Mouse (Mus musculus): ENCODE measurements around the gene Kcnk4.

DNA sequence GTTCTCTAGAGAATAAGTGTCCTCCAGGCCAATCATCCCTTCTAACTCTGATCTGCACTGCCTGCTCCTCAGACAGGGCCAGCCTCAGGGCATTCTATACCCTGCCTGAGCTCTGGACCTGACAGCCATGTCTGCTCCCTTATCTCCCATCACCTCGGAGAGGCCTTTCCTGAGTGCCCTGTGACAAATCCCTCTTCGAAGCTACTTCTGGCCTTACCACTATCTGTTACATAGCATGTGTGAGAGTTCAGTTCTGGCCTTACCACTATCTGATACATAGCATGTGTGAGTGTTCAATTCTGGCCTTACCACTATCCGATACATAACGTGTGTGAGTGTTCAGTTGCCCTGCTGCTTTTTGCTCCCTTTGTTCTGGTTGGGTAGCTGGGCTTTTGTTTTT, 19.0 kb downstream of the Kcnk4 start:
- TF ChIP-seq EP300 (IDR thresholded peaks at IDR 0.05) (no peak), CTCF (IDR thresholded peaks at IDR 0.05) (no peak)
